Mouse (Mus musculus): ENCODE measurements around the gene Cabp2.

Gene Cabp2

DNA sequence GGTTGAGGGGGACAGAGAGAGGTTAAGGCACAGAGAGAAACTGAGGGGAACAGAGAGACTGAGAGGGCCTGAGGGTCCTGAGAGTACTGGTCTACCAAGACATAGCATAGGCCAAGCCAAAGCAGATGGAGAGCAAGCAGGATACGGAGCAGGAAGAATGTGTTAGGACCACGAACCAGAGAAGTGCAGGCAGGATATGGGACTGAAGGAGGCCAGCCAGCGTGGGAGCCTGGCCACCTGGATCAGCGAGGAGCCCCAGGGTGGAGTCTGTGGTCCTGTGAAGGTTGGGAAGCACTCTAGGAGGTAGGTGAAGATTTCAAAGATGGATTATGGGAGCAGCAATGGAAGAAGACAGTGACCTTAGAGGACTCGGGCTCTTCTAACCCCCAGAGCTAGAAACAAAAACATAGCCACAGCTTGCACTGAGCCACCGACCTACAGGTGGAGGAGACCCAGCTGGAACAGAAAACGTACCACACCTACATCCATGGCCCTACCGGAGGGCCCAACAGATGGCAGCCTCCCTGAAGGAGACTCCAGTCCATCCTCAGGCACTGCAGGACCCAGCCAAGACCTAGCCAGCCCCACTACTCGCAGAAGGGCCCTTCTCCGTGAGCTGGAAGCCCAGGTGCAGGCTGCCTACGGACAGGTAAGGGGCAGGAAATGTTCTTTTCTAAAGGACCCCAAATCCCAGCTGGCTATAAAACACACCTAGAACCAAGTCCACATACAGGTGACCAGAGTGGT is 1.0 kb downstream of the Cabp2 start:
- no peak for DNase-seq (ENCODE audit: low spot score in 2 of 2)

DNA sequence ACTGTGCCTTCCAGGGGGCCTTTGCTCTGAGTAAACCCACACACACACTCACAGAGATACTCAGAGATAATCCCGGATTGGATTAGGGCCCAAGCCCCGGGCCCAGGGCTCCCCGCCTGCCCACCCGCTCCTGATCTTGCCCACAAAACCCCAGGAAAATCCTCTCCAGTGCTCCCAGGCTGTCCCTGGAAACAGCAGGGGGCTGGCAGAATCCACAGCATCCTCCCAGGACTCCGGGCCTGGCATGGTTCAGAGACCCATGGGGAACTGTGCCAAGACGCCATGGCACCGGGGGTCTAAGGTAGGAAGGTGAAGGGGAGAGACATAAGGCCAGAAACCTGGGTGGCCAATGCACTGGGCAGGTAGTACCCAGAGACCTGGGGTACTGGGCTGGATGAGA is 1.9 kb downstream of the Cabp2 start:
- no peak for DNase-seq (ENCODE audit: low spot score in 2 of 2)

DNA sequence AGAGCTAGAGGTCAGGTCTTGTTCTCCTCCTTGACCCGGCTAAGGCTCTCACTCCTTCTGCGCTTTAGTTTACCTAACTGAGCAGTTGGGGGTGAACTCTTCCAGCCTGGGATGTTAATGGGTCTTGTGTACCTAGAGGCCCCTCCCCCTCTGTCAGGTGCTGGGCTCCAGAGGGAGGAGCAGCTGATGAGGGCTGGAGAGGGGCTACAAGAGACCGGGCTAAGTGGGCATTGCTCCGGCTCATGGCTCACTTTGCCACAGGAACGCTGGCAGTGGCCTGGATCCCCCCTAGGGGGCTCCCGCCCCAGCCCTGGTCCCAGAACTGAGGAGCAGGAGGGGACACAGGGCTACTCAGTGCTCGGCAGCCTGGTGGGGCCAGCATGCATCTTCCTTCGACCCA is 2.4 kb downstream of the Cabp2 start:
- DNase-seq (ENCODE audit: low spot score in 2 of 2): no peak

DNA sequence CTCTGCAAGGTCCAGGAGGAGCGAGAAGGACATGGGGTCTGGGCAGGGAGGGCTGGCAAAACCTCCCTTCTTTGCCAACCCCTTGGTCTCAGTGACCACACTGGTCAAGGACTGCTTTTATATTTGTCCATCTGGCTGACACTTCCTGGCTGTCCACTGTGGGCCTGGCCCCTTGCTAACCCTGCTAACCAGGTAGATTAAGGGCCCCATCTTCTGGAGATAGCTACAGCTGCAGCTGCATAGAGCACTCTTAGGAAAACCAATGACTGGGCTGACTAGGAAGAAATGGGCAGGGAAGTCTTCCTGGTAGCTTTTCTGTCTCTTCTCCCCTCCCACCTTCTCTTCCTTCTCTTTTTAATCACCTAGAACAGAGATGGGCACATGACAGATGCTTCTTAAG is 3.6 kb downstream of the Cabp2 start:
- no peak for DNase-seq (ENCODE audit: low spot score in 2 of 2)

DNA sequence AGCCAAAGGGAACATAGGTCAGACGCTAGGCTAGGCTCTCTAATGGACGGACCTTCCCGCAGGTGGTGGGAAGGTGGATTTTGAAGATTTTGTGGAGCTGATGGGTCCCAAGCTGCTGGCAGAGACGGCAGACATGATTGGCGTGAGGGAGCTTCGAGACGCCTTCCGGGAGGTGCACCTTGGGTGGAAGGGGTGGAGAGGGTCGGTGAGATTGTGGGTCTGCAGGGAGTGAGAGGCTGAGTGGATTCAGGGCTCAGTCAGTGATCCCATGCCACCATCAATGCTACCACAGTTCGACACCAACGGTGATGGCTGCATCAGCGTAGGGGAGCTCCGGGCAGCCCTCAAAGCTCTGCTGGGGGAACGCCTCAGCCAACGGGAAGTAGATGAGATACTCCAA is 4.8 kb downstream of the Cabp2 start:
- DNase-seq (ENCODE audit: low spot score in 2 of 2): no peak

DNA sequence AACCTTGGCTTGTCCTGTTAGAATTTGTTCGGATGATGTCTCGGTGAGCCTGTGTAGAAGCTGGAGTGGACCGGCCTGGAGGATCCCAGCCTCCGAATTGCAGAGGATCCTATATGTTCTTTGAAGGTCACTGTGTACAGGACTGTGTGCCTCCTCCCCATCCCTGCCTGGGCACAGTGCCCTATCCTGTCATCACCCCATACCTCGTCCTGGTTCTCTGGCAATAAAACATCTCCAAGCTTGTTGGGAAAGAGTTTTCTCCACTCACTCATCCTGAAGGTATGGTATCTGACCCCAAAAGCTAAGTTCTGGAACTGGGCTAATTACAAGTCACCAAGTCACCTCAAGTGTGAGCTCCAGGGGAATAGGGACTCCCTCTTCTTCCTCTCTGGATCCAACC is 5.7 kb downstream of the Cabp2 start:
- DNase-seq (ENCODE audit: low spot score in 2 of 2): no peak

DNA sequence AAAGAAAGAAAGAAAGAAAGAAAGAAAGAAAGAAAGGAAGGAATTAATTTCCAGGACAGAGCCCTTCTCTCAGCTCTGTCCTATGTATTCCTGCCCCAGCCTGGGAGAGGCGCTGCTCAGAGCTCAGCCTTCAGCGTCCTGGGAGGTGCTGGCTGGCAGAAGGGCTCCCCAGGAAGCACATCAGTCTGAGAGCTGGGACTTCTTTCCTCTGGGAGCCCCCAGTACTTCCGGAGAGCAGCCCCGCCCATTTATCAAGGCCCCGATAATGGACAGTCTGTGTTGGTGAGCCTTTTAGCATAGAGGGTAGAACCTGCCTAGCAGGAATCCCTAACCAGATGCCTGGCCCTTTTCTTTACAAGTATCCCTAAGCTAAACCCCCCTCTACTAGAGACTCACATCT is 6.8 kb downstream of the Cabp2 start:
- DNase-seq (ENCODE audit: low spot score in 2 of 2): no peak

DNA sequence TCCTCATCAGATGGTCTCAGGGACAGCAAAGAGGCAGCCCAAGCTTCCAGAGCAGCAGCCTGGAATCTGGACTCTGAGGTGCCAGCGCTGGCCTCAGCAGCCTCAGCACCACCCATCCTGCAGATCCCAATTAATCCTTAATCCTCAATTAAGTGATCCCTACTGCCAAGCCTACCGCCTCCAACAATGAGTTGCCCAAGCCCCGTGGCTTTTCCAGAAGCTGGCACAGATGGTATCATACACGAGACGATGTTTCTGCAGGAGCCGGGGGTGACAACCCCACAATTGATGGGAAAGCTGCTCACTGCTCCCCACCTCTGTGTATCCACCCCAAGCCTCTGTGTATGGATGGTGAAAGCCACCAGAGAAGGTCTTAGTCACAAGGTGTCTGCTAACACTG is 7.8 kb downstream of the Cabp2 start:
- DNase-seq (ENCODE audit: low spot score in 2 of 2): no peak

DNA sequence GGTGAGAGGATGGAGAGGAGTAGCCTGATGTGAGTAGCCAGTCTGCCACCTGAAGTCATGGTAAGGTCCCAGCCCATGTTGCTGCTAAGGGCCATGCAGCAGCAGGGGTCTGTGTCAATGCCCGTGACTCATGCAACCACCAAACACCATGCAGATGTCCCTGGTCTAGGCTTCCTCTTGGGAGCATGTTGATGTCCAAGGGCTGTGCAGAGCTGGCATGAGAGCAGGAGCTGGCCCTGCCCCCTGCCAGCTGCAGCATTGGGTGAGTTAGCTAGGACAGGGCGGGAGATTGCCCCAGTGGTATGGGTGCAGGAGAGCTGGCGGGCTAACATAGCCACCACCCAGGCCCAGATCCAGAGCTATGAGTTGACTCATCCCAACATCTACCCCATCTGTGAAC is 9.1 kb downstream of the Cabp2 start:
- DNase-seq (ENCODE audit: low spot score in 2 of 2): no peak

DNA sequence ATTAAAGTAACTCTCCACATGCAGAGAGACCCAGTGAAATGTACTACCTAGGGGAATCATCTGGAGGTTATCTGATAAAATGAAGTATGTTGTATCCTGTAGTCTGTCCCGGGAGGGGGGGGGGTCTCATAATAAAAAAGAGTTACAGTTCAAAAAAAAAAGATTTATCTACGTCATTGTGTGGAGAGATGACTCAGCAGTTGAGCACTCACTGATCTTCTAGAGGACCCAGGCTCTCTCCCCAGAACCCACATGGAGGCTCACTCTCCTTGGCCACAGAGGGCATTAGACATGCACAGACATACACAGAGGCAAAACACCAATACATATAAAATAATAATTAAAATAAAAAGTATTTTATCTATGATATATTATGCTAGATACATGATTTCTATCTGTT is 10.0 kb downstream of the Cabp2 start:
- DNase-seq (ENCODE audit: low spot score in 2 of 2): no peak

DNA sequence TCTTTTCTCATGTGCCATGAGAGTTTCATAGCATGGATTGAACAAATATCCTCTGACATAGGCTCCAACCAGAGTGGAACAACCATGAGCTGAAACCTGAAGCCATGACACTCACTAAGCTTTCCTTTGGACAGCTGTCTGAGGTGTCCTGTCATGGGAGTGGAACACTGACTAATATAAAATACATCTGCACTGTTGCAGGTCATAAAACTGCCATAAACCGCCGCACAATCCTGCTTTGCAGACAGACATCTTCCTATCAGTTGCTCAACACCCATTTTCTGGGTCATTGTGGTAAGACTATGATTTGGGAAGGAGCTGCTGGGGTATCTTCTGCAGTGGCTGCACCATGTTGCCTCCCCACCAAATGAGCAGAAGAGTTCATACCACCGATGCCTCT is 11.4 kb downstream of the Cabp2 start:
- DNase-seq (ENCODE audit: low spot score in 2 of 2): no peak

DNA sequence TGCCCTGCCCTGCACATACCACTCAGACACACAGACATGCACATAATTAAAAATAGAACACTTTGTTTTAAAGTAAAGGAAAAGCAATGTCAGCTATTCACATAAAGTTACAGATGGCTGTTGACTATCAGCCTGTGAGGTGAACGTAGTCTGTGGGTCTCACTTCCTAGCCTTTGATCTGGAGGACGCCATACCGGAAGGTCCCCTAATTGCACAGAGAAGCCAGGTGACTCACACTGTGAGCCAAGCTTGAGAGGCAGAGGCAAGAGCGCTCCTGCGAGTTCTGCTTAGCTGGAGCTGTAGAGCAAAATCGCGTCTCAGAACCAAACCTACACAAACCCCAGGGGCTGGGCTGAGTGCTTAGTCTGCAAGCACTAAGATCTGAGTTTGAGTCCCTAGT is 12.4 kb downstream of the Cabp2 start:
- DNase-seq (ENCODE audit: low spot score in 2 of 2): no peak

DNA sequence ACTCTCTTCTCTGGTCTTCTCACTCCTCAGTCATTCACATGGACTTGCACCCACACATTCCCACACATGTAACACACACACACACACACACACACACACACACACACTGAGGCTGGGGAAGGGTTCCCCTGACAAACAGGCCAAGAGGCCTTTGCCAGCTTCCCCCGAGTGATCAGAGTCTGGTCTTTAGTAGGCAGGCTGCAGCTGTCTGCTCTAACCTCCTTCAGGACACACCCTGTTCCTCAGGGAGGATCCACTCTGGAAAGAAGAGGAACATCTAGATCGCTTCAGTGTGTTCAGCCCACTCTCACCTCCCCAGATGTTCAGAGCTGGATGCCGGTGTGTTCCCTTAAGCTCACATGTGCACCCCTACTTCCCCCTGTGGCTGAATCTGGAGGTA is 13.0 kb downstream of the Cabp2 start:
- DNase-seq (ENCODE audit: low spot score in 2 of 2): no peak

DNA sequence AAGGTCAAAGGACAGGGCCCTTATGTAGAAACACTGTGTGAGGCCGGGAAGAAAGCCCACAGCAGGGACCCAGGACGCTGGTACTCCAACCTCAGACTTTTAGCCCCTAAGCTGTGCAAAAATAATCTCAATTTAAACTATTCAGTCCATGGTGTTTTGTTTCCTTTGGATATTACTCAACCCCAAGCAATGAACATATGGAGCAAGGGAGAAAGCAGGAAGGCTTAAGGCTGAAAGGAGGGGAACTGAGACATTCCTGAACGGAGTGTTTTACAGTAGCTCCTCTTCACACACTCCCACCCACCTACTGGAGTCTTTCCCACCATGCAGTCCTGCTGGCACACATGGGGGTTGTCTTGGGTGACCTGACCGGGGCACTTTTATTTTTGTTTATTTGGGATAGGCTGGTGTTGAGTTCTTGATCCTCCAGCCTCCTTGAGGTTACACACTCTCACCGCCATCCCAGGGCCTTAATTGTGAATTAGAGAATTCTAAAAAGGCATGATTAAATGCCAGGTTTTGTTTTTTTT is 13.5 kb downstream of the Cabp2 start:
- no peak for DNase-seq (ENCODE audit: low spot score in 2 of 2)

DNA sequence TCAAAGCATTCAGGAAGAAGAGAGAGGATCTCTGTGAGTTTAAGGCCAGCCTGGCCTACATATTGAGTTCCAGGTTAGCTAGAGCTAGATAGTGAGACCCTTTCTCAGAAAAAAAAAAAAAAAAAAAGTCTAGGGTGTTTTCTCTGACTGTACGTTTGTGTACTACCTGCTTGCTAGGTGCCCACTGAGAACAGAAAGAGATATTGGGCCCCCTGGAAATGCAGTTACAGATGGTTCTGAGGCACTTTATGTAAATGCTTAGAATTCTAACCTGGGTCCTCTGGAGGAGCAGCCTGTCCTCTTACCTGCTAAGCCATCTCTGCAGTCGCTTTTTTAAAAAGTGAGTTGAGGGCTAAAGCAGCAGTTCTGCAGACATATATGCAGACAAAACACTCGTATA is 14.4 kb downstream of the Cabp2 start:
- no peak for DNase-seq (ENCODE audit: low spot score in 2 of 2)

DNA sequence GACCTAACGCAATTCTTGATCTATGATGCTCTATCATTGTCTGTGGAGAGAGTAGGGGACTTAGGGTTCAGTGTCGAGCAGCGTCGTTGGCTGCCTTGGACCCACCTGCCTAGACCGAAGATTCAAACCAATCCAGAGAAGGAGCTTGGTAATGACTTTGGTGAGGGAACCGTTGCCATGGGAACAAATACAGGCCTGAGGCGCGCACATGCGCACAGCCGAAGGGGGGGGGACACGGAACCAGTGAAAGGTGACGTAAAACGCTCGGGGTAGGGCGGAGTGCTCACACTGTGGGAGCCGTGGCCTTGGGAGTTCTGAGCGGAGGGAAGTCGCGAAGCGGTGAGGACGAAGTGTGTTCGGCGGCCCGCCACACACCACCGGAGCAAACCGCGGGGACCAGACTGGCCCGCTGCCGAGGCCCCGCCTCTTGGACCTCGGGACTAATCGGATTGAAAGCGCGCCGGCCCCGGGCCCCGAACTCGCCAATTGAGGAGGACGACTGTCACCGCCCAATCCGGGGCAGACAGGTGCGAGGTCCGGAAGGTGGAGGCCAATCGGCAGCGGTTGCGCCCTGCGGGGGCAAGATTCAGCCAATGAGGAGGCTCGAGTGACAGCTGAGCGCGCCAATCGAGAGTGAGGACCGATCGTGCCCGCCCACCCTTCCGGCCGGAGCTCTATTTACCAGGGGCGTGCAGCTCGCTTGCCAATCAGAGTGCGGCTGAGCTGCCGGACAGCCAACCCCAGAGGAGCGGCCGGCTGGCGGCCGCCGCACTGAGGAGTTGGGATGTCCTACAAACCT is 15.5 kb downstream of the Cabp2 start, which contains the start of gene Cdk2ap2:
Gene Cdk2ap2 (plus strand): TSS at position 541 of the 799 bp plus-strand sequence.
- peak; percentile 100 for DNase-seq (ENCODE audit: low spot score in 2 of 2)

DNA sequence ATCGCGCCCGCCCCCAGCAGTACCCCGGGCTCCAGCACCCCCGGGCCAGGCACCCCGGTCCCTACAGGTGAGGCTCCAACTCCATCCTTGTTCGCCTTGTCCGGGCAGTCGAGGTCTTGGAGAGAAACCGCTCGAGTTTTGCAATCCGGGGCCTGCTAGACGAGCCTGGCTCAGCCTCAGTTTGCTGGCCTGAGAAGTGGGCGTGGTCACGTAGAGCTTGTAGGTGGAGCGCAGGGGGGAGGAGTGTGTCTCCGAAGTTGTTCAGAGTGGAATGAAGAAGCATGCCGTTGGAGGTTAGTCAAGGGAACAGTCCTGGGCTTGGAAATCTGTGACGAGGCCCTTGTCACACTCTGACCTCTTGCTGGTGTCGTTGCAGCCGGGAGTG is 16.1 kb downstream of the Cabp2 start:
- no peak for DNase-seq (ENCODE audit: low spot score in 2 of 2)

DNA sequence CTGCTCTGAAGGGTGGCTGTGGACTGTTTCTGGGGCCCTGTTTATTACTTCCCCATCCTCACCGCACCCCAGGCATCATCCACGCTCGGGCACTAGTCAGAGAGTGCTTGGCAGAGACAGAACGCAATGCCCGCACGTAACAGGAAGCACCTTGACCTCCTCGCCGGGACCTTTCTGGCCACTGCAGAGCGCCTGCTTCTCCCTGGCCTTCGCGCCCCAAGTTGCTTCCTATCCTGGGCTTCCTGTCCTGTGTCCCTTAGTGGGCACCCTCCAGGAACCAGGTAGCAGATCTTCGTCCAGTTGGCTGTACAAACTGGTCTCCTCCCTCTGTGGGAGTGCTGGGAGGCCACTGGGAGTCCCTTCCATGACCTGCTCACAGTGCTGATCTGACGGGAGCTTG is 17.0 kb downstream of the Cabp2 start:
- DNase-seq (ENCODE audit: low spot score in 2 of 2): no peak

DNA sequence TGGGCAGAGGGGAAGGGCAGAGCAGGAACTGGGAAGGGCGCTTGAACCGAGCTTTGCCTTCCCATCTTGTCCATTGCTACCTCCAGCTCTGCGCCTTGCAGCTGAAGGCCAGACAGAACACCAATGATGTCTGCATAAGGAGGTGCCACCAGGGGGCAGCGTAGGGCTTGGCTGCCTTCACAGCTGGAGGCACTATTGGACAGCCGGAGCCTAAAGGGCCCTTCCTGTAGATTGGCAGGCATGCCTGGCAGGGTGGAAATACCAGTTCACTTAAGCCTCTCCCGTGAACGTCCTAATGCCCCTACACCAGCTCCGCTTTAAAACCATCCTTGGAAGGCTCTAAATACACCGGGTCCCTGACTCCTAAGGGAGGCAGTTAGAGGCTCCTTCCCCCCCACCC is 17.7 kb downstream of the Cabp2 start:
- peak; percentile 91 to 94 for DNase-seq (ENCODE audit: low spot score in 2 of 2)

DNA sequence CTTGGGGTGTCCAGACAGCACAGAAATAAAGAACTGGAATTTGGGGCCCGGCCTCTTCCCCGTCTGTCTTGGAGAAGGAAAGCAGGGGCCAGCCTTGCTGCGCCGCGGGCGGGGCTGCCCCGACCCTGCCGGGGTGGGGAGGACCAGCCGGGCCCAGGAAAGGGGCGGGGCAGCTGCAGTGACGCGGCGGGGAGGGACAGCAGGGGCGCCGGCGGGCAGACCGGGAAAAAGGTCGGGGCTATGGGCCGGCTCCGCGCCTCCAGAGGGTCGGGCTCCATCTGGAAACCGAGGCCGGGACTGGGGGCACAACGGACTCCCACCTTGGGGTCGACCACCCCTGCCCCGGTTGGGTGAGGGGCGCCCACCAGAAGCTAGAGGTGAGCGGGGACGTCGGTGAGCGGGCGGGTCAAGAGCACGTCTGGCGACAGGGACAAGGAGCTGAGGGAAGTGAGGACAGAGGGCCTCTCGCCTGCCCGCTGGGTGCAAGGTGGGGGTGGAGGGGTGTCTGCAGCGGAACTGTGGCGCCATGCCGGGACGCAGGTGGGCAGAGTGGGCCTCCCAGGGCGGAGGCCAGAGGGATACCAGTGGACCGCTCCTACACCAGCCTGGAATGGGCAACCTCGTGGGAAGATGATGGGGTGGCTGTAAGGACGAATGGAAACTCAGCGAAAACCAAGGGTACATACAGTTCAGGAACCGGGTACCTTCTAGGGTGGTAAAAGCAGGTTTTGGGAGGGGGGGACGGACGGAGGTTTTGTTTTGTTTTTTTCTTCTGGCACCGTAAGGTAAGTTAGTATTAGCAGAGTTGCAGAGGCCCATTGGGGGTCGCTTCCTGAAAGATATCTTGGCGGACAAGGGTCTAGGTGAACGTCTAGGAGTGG is 18.7 kb downstream of the Cabp2 start, which contains the start of gene Pitpnm1:
Gene Pitpnm1 (plus strand): TSS at position 162 of the 881 bp plus-strand sequence.
- DNase-seq (ENCODE audit: low spot score in 2 of 2): peak in 1 of 2 experiments; percentile 64

DNA sequence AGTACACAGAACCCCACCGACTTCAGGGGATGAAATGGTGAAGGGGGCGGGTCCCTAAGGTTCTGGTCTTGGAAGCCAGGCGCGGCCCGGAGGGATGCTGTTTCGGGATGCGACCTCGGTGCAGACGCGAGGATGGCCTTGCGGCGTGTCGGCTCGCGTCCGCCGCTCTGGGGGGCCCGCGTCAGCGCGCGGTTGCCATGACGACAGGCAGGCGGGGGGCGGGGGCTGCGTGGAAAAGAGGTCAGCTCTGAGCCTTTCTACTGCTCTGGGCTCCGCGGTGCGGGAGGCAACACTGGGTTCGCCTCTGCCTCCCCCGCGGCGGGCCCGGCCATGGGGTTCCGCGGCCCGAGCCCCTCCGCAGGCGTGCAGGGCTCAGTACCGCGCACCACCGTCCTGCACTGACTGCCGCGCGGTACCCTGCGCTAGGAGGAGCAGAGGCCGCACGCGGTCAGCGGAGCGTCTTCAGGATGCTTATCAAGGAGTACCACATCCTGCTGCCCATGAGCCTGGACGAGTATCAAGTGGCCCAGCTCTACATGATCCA is 19.4 kb downstream of the Cabp2 start:
- peak; percentile 71 to 77 for DNase-seq (ENCODE audit: low spot score in 2 of 2)

DNA sequence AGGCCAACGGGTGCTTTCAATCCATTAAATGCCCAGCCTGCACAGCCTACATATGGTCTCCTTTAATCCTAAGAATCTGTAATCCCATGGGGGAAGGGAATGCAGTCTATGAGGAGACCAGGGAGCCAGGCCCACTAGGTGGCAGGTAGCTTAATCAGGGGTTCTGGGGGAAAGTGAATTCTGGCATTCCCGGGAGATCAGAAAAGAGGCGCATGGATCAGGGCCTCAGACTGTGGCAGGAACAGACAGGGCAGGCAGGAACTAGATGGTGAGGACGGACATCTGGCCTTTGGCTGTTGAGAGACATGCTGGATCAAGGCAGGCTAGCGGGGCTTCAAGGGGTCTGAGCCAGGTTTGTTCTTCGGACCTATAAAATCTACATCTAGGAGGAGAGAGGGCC is 20.1 kb downstream of the Cabp2 start:
- DNase-seq (ENCODE audit: low spot score in 2 of 2): no peak
